Mouse (Mus musculus) hindbrain, embryonic 15.5 days (tissue): Measurements from ENCODE around the gene Pold2. TPM values are rescaled to one million over a fixed set of nuclear protein-coding genes. Genes with fewer than 3 reads are reported as not detected.

Source experiments
- ATAC-seq: fragments of 200-750 bp; cut with Nextera tagmentation; 2 replicates; pipeline ENCODE4 v1.8.0; 2017; ENCODE audit warnings: low read depth, moderate number of reproducible peaks, moderate TSS enrichment; ENCODE audit not compliant: low FRiP score
- H3K27ac ChIP-seq: fragments of 300-500 bp; sonication (generic); replicated peaks from 2 replicates; pipeline ENCODE4 v1.5.1; 2015; ENCODE audit warnings: mild to moderate bottlenecking, inconsistent platforms
- H3K27me3 ChIP-seq: fragments of 300-500 bp; sonication (generic); 2 replicates; pipeline ENCODE4 v1.6.1; 2015; ENCODE audit warnings: control low read depth, inconsistent platforms
- H3K36me3 ChIP-seq: fragments of 300-500 bp; sonication (generic); 2 replicates; pipeline ENCODE4 v1.6.1; 2015; ENCODE audit warnings: control low read depth, inconsistent platforms
- H3K4me1 ChIP-seq: fragments of 300-500 bp; sonication (generic); replicated peaks from 2 replicates; pipeline ENCODE4 v1.6.1; 2015; ENCODE audit warnings: control low read depth, inconsistent platforms
- H3K4me2 ChIP-seq: fragments of 300-500 bp; sonication (generic); 2 replicates; pipeline ENCODE4 v1.6.1; 2015; ENCODE audit warnings: moderate library complexity, mild to moderate bottlenecking, inconsistent platforms
- H3K4me3 ChIP-seq: fragments of 300-500 bp; sonication (generic); 2 replicates; pipeline ENCODE4 v1.5.1; 2015; ENCODE audit warnings: mild to moderate bottlenecking, inconsistent platforms
- H3K9ac ChIP-seq: fragments of 300-500 bp; sonication (generic); 2 replicates; pipeline ENCODE4 v1.6.1; 2015; ENCODE audit warnings: inconsistent platforms
- H3K9me3 ChIP-seq: fragments of 300-500 bp; sonication (generic); 2 replicates; pipeline ENCODE4 v1.6.1; 2016; ENCODE audit warnings: control low read depth, inconsistent platforms
- WGBS: fragments of 180-500 bp; shearing (Covaris S2); methylation state at CpG from one replicate; pipeline ENCODE4 v1.1.7; 2015; 5-methylcytosine and 5-hydroxymethylcytosine counted together
- polyA plus RNA-seq: library from polyadenylated mRNA; unstranded; fragments of >200 nt; fragmentation: Nextera tagmentation; extraction: Ambion mirVana; gene quantifications from 2 replicates; pipeline ENCODE4 v1.2.1, GENCODE M21; 2015

Gene Pold2
- polyA plus RNA-seq, 1 experiment from 2014 or later, result 67.3 TPM

GRCm38 (mm10) chr11:5870069-5870468 is 8.0 kb downstream of the Pold2 start:
- Histone ChIP-seq H3K27me3 (no peaks in the 10 kb centered on the region), H3K9me3 (no peaks in the 10 kb centered on the region), H3K36me3 (peaks cover 26% of the 10 kb centered on the region), H3K4me1 (no peaks in the 10 kb centered on the region), H3K9ac (no peak overlapping the region), H3K4me3 (no peak overlapping the region), H3K27ac (no peak overlapping the region), H3K4me2 (no peak overlapping the region)
- no peak for ATAC-seq
- 85% methylated on average over 16 of the region's 16 CpGs for WGBS

GRCm38 (mm10) chr11:5869331-5869730 is 8.8 kb downstream of the Pold2 start:
- H3K27me3 ChIP-seq, result no peaks in the 10 kb centered on the region
- H3K4me3 ChIP-seq, result no peak overlapping the region
- no peaks in the 10 kb centered on the region for H3K4me1 ChIP-seq
- WGBS, result 96% methylated on average over 16 of the region's 16 CpGs
- no peak overlapping the region for H3K4me2 ChIP-seq
- no peak for ATAC-seq
- no peak overlapping the region for H3K27ac ChIP-seq
- H3K36me3 ChIP-seq, result peaks cover 19% of the 10 kb centered on the region
- H3K9ac ChIP-seq, result no peak overlapping the region
- H3K9me3 ChIP-seq, result no peaks in the 10 kb centered on the region

GRCm38 (mm10) chr11:5868324-5868723 is 9.8 kb downstream of the Pold2 start:
- Histone ChIP-seq H3K9me3 (no peaks in the 10 kb centered on the region), H3K4me2 (no peak overlapping the region), H3K4me3 (no peak overlapping the region), H3K4me1 (no peaks in the 10 kb centered on the region), H3K27me3 (peaks cover 1% of the 10 kb centered on the region; the same call in 1 of the 2 replicates), H3K27ac (no peak overlapping the region), H3K9ac (no peak overlapping the region), H3K36me3 (peaks cover 12% of the 10 kb centered on the region; the same call in 1 of the 2 replicates)
- ATAC-seq, result no peak
- WGBS, result 95% methylated on average over 12 of the region's 12 CpGs

- Histone ChIP-seq H3K27me3 (peaks cover 12% of the 10 kb centered on the region), H3K9ac (no peak overlapping the region), H3K4me2 (no peak overlapping the region), H3K4me3 (no peak overlapping the region), H3K36me3 (peaks cover 3% of the 10 kb centered on the region; the same call in 1 of the 2 replicates), H3K27ac (no peak overlapping the region), H3K4me1 (peaks cover 1% of the 10 kb centered on the region; the same call in 1 of the 2 replicates), H3K9me3 (no peaks in the 10 kb centered on the region)
- 91% methylated on average over 2 of the region's 2 CpGs for WGBS
- ATAC-seq, result no peak
Observed at GRCm38 (mm10) chr11:5867196-5867595, 10.9 kb downstream of the Pold2 start.

- H3K36me3 ChIP-seq, result no peaks in the 10 kb centered on the region
- H3K4me2 ChIP-seq, result peak overlapping the region; percentile 56
- H3K4me1 ChIP-seq, result peaks cover 15% of the 10 kb centered on the region
- ATAC-seq, result no peak
- H3K9me3 ChIP-seq, result no peaks in the 10 kb centered on the region
- WGBS, result 19% methylated on average over 15 of the region's 15 CpGs
- peak overlapping the region; percentile 36 for H3K4me3 ChIP-seq
- H3K9ac ChIP-seq, result no peak overlapping the region
- peaks cover 29% of the 10 kb centered on the region for H3K27me3 ChIP-seq
- no peak overlapping the region for H3K27ac ChIP-seq
Observed at GRCm38 (mm10) chr11:5862394-5863105, 15.5 kb downstream of the Pold2 start.

GRCm38 (mm10) chr11:5861678-5862393 is 16.3 kb downstream of the Pold2 start, which contains the start of gene Aebp1:
Aebp1 (plus strand) TSS chr11:5861947.
- H3K4me1 ChIP-seq, result peaks cover 15% of the 10 kb centered on the region
- WGBS, result 4% methylated on average over 58 of the region's 59 CpGs
- no peaks in the 10 kb centered on the region for H3K36me3 ChIP-seq
- H3K27ac ChIP-seq, result no peak within 1 kb of the TSS
- H3K9ac ChIP-seq, result peak within 1 kb of the TSS; percentile 24
- peaks cover 29% of the 10 kb centered on the region for H3K27me3 ChIP-seq
- peak within 1 kb of the TSS; percentile 56 for H3K4me2 ChIP-seq
- peak; percentile 49; the same call in 1 of the 2 replicates for ATAC-seq
- no peaks in the 10 kb centered on the region for H3K9me3 ChIP-seq
- H3K4me3 ChIP-seq, result peak within 1 kb of the TSS; percentile 36

- H3K9ac ChIP-seq, result no peak overlapping the region
- H3K4me3 ChIP-seq, result no peak overlapping the region
- 52% methylated on average over 6 of the region's 6 CpGs for WGBS
- no peak overlapping the region for H3K27ac ChIP-seq
- H3K4me2 ChIP-seq, result no peak overlapping the region
- no peaks in the 10 kb centered on the region for H3K9me3 ChIP-seq
- H3K4me1 ChIP-seq, result peaks cover 15% of the 10 kb centered on the region
- no peaks in the 10 kb centered on the region for H3K36me3 ChIP-seq
- no peak for ATAC-seq
- peaks cover 29% of the 10 kb centered on the region for H3K27me3 ChIP-seq
Observed at GRCm38 (mm10) chr11:5860639-5861038, 17.5 kb downstream of the Pold2 start.

GRCm38 (mm10) chr11:5859883-5860550 is 18.1 kb downstream of the Pold2 start:
- Histone ChIP-seq H3K4me3 (no peak overlapping the region), H3K4me2 (no peak overlapping the region), H3K27ac (no peak overlapping the region), H3K36me3 (no peaks in the 10 kb centered on the region), H3K9me3 (no peaks in the 10 kb centered on the region), H3K4me1 (peaks cover 15% of the 10 kb centered on the region), H3K9ac (no peak overlapping the region), H3K27me3 (peaks cover 29% of the 10 kb centered on the region)
- WGBS, result 88% methylated on average over 13 of the region's 13 CpGs
- no peak for ATAC-seq

GRCm38 (mm10) chr11:5858723-5859122 is 19.4 kb downstream of the Pold2 start:
- WGBS, result 72% methylated on average over 1 of the region's 1 CpGs
- H3K9ac ChIP-seq, result no peak overlapping the region
- no peak overlapping the region for H3K4me3 ChIP-seq
- H3K27ac ChIP-seq, result no peak overlapping the region
- ATAC-seq, result no peak
- H3K27me3 ChIP-seq, result peaks cover 29% of the 10 kb centered on the region
- no peak overlapping the region for H3K4me2 ChIP-seq
- H3K9me3 ChIP-seq, result no peaks in the 10 kb centered on the region
- peaks cover 15% of the 10 kb centered on the region for H3K4me1 ChIP-seq
- no peaks in the 10 kb centered on the region for H3K36me3 ChIP-seq

GRCm38 (mm10) chr11:5856479-5857130 is 21.5 kb downstream of the Pold2 start:
- H3K27ac ChIP-seq, result no peak overlapping the region

GRCm38 (mm10) chr11:5855902-5856301 is 22.2 kb downstream of the Pold2 start:
- H3K4me2 ChIP-seq, result no peak overlapping the region
- peaks cover 2% of the 10 kb centered on the region; the same call in 1 of the 2 replicates for H3K4me1 ChIP-seq
- no peaks in the 10 kb centered on the region for H3K36me3 ChIP-seq
- H3K9ac ChIP-seq, result no peak overlapping the region
- 0 out of 2 replicates have a peak overlapping the region, but pooled peaks have one; percentile 26 for H3K27ac ChIP-seq
- 29% methylated on average over 7 of the region's 7 CpGs for WGBS
- no peaks in the 10 kb centered on the region for H3K9me3 ChIP-seq
- peak; percentile 48; the same call in 1 of the 2 replicates for ATAC-seq
- H3K27me3 ChIP-seq, result peaks cover 4% of the 10 kb centered on the region
- no peak overlapping the region for H3K4me3 ChIP-seq

More at GRCm38 (mm10) chr11:5856479-5857130, 21.5 kb downstream of the Pold2 start:
- Histone ChIP-seq H3K36me3 (no peaks in the 10 kb centered on the region), H3K27me3 (peaks cover 11% of the 10 kb centered on the region), H3K4me2 (no peak overlapping the region), H3K4me3 (no peak overlapping the region), H3K9ac (no peak overlapping the region), H3K9me3 (no peaks in the 10 kb centered on the region), H3K4me1 (peaks cover 8% of the 10 kb centered on the region)
- 76% methylated on average over 8 of the region's 8 CpGs for WGBS
- ATAC-seq, result no peak
